Mouse (Mus musculus): ENCODE results near the gene Zfp607a.
A peak's percentile ranks its signal among the peaks of the same experiment; 100 is the strongest.
"Not testable (repeated sequence)": the region's sequence is repeated elsewhere in the genome, so short reads cannot be mapped to it uniquely, and the experiment has no call there.

Zfp607a gene

DNA sequence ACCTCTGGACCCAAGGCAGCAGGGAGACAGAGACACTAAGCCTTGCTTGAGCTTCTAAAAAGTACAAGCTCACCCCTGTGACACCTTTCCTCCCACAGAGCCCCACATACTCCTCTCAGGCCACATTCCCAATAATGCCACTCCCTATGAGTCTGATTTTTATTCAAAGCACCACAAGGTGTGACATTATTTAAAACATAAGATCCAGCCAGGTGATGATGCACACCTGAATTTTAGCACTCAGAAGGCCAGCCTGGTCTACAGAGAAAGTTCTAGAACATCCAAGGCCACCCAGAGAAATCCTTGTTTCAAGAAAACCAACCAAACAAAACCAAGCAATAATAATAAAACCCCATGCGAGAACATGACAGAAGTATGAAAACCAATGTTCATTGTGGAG lies at the start of gene Zfp607a:
Zfp607a (plus strand) TSS at position 301 of the 400 bp plus-strand sequence.
- DNase-seq (ENCODE audit: low spot score in 2 of 2), result no peak

DNA sequence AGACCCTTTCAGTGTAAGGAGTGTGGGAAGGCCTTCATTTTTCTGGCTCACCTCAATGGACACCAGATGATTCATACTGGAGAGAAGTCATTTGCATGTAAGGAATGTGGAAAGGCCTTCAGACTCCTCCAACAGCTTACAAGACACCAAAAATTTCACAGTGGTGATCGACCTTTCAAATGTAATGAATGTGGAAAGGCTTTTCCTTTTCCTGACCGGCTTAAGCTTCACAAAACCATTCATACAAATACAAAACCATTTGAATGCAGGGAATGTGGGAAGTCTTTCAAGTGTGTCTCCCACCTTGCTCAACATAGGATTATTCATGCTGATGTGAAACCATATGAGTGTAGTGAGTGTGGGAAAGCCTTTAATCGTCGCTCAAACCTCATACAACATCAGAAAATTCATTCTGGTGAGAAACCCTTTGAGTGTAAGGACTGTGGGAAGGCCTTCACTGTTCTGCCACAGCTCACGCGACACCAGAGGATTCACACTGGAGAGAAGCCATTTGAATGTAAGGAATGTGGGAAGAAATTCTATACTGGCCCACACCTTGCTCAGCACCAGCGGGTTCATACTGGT lies 38.7 kb upstream of the Zfp607a start:
- DNase-seq (ENCODE audit: low spot score in 2 of 2), result no peak

DNA sequence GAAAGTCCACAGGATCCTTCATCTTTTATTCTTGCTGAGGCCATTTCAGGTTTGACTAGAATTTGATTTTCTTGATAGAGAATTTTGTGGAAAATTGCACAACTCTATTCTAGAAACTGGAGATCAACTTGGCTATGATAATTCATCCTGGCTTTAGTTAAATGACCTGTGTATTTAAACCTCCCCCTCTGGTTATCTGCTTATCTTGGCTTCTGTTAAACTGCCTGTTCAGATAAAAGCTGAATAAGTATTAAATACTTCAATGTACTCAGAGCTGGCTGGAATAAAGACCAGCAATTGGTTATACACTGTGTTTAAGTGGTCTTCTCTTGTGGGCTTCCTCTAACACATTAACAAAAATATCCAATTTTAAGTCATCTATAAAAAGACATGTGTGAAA lies 34.7 kb upstream of the Zfp607a start:
- no peak for DNase-seq (ENCODE audit: low spot score in 2 of 2)

DNA sequence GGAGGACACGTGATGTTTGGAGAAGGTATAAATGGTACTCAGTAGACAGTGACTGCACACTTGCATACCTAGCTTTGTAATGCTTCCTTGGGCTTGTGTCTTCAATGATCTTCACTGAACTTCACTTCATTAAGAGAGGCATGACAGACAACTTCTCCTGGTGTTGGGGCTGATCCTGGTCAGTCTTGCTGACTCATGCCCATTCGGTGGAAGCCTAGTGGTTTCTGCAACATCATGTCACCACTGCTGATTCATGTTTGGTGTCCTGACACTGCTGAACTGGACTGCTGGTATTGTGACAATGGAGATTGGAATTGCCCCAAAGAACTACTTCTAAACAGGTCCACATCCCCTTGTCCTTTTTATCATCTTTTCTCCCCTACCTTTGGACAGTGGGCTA lies 23.2 kb upstream of the Zfp607a start:
- no peak for DNase-seq (ENCODE audit: low spot score in 2 of 2)

DNA sequence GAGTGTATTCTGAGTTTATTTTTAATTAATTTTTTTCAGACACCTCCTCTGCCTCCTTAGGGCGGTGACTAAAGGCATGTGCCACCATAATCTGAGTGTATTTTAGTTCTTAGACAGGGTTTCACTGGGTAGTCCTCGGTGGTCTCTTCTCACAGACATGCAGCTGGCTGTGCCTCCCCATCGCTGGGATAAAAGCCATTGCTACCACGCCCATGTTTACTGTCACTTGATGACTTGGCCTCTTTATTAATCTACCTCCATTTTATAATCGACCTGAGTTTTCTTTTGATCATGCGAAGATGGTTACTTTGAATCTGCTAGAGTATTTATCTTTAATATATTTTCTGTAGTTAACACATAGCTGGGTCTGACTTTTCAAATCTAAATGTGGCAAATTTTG lies 19.4 kb upstream of the Zfp607a start:
- no peak for DNase-seq (ENCODE audit: low spot score in 2 of 2)

DNA sequence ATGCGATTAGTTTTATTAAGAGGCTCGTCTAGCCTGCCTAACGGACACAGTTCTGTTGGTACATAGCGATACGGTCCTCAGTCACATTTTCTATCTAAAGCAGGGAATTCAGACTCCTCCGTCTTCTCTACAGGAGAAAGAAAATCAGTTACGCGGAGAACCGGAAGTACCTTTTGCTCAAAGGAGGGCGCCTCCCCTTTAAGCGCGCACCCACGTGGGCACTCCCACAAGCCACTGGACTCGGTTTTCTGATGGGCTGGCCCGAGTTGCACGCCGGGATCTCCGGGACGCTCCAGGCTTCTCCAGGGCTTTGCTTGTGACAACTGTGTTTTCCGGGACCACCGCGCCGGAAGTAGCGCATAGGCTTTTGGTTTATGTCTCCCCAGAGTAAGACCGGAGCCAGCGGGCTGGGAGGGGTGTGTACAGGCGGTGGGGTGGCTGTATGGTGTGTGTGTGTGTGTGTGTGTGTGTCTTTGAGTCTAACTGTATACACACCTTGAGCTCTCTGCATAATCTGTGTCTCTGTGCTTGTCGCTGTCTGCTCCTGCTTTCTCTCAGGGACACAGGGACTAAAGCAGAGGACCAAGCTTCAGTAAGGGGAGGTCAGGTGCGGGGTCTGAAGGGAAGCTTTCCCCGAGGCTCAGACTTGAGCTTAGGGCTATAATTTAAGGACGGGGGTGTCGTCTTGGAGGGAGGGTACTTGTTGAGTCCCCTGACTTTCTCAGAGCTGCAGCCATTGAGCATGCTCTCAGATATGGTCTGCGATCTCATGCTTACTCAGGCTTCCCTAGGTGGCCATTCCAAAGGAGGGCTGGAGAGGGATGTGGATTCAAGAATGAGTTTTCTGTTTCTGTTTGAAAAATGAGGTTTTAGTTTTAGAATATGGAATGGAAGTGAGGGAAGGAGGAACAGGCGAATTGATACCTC lies 18.7 kb upstream of the Zfp607a start, which contains the start of gene Zfp59:
Zfp59 (plus strand) TSS at position 285 of the 927 bp plus-strand sequence.
- peak; percentile 86 to 87 for DNase-seq (ENCODE audit: low spot score in 2 of 2)

DNA sequence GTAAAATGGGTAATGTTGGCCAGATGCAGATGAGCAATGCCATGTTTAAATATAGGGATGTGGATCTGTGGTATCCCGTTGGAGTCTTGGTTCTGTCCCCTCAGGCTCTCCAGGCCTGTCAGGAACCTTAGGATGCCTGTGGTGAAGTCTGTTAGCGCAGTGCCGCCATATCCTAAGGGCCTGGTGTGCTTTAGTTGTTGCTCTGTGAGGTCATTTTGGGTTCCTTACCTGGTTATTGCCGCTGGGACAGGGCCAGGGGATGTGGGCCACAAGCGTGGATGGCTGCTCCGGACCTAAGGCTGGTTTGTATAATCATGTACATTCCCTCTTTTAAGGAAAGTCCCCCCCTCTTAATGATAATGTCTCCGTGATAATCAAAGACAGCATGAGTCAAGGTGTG lies 17.7 kb upstream of the Zfp607a start:
- no peak for DNase-seq (ENCODE audit: low spot score in 2 of 2)

DNA sequence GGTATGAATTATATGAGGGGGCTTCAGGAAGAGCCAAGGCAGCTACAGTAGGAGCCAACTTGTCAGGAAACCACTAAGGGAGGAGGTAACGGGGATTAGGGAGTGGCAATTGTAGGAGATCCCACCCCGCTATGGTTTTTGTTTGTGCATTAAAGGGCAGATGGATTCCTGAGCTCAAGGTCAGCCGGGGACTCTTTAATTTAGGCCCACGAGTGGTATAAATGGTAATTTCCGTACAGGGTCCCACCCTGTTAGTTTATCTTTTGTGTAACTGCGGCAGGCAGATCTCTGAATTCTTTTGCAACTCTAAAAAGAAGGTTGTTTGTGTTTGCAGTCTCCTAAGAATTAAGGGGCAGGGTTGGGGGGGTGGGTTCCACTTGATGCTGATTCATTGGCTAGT lies 17.2 kb upstream of the Zfp607a start:
- no peak for DNase-seq (ENCODE audit: low spot score in 2 of 2)

DNA sequence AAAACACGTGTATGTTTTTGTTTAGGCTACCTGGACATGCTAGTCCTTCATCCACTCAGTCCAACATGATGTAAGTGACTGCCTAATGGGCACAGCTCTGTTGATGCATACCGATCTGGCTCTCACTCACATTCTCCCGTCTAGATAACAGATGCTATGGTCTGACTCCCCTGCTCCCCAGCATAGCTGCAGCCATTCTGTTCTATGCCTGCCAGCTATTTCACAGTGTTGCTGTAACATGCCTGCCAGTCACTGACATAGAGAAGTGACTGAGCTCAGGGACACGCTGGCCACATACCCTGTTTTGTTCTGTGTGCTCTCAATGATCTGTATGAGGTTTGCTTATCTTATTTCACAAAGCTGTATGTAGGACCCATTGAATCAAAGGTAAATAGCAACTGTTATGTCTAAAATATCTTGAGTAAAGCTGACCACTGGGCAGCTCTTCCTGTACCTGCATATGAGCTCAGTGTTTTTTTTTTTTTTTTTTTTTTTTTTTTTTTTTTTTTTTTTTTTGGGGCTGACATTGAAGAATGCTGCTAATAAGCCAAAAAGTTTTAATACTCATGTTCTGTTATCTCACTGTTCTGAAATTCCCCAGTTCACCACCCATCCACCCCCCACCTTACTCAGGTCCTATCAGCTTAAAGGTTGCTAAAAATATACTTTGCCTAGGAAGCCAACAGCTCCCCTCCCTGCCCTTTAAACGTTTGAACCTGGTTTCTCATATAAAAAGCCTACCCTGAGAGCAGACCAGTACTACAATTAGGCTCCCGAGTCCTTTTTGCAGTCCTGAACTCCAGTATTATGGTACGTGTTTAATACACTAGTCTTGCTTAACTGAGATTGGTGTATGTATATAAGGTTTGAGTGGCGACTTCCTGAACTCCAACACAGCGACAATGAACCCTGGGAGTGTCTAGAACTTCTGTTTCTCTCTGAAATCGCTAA lies 2.2 kb downstream of the Zfp607a start:
- DNase-seq (ENCODE audit: low spot score in 2 of 2), result no peak

DNA sequence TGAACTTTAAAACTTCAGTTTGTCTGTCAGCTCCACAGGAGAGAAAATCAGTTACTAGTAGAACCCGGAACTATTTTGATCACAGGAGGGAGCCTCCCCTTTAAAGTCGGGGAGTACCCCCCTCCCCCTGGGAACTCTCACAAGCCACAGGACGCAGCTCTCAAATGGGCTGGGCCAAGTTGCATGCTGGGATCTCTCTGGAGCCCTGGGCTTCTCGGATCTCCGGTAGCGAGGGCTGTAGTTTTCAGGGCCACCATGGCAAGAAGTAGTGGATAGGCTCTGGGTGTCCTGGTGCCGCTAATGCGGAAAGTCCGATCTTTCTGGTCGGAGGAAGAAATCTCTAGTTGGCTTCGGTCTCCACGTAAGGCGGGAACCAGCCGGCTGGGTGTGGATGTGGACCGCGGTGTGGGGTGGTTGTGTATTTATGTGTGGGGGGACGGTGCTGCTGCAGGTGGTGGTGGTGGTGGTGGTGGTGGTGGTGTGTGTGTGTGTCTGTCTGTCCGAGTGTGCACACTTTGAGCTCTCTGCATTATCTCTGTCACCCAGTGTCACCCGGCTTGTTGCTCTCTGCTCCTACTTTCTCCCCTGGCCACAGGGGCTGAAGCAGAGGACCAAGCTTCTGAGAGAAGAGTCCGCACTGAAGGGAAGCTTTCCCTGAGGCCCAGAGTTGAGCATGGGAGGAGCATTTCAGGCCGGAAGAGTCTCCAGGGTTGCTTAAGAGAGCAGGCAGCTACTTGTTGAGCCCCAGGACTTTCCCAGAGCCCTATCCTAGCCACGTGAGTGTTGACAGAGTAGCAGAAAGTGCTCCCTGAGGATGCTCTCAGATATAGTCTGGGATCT lies 3.3 kb downstream of the Zfp607a start:
- peak; percentile 74 to 78 for DNase-seq (ENCODE audit: low spot score in 2 of 2)

DNA sequence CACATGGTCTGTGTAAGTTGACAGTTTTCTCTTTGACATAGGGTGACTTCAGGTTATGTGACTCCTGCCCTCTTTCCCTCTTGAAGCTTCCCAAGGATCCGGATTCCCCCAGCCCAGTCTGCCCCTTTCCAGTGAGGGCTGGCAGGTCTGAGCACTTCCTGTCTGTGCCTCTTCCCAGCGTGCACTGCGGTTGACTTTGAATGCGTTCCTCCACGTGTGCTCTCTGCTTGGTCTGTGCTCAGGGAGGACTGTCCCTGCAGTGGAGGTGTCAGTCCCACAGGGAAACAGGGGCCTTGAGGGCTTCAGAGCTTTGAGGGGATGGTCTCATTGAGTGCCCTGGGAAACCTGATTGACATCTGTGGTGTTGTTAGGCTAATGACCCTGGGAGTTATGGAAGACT lies 5.3 kb downstream of the Zfp607a start:
- DNase-seq (ENCODE audit: low spot score in 2 of 2), result not testable (repeated sequence)

DNA sequence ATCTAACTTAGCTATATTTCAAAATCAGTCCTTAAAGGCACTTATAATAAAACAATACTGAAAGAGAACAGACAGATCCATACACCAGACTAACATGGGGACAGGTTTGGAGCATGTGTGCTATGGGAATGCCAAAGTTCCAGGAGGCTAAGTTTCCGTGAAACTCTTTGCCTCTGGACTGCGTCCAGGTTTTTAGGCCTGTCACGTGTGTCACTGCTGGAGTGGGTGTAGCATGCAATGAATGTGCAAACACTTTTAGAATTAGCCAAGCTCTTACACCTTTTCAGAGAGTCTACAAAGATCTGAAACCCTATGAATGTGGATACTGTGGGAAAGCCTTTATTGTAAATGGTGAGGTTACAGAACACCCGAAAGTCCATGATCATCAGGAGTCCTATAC lies 24.4 kb downstream of the Zfp607a start:
- DNase-seq (ENCODE audit: low spot score in 2 of 2), result no peak

DNA sequence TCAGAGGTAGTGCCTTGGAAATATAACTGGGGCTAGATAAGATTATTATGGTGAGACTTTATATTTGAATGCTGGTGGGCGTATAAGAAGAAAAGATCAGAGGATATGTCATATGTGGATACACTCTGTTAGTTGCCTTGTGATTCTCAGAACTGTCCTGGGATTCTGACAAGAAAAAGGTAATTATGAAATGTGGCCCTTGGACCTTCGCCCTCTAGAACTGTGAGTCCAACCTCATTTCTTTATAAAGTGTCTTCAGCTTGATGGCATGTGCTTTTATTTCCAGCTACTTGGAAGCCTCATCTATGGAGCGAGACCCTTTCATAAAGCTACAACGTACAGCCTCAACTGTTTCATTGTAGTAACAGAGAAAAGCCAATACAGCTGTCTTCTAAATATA lies 43.3 kb downstream of the Zfp607a start:
- no peak for DNase-seq (ENCODE audit: low spot score in 2 of 2)

DNA sequence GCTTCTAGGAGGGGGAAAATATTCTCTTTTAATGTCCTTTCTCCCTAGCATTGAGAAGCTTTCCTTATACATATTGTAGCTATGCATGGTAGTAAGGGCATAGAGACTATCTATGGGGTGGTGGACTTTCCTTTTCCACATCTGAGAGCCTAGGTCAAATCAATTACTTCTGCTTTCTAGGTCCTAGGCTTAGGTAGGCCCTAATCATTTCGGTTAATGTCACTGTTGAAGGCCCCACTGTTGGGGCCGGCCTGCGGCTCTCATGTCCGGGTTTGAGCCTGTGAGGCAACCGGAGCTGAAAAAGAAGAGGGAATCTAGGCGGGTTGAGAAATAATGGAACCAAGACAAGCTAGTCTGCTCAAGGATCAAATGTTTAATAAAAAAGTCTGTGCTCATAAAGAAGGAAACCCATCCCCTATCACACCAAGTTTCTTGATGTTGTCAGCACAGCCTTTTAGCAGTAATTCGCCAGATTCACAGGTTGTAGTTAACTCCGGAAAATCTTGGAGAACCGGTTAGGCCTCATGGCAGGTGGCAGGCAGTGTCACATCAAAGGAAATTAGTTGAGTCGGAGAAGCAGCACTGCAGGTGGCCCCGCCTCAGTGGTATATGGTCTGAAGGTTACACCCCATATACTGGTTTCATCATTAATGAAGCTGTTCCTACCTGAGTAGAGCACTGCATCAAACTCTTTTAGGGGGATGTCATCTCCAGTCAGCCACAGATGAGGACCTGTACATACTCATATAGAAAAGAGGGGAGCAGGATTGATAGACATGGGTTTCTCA lies 47.9 kb downstream of the Zfp607a start:
- DNase-seq (ENCODE audit: low spot score in 2 of 2), result no peak

DNA sequence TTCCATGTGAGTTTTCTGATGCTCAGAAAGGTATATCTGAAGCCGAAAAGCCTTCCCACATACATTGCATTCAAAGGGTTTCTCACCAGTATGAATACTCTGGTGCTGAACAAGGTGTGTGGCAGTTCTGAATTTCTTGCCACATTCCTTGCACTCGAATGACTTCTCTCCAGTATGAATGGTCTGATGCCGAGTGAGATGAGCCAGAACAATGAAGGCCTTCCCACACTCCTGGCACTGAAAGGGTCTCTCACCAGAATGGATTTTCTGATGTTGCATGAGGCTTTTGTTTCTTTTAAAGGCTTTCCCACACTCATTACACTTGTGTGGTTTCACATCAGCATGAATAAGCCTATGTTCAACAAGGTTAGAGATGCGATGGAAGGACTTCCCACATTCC lies 53.6 kb downstream of the Zfp607a start:
- not testable (repeated sequence) for DNase-seq (ENCODE audit: low spot score in 2 of 2)

DNA sequence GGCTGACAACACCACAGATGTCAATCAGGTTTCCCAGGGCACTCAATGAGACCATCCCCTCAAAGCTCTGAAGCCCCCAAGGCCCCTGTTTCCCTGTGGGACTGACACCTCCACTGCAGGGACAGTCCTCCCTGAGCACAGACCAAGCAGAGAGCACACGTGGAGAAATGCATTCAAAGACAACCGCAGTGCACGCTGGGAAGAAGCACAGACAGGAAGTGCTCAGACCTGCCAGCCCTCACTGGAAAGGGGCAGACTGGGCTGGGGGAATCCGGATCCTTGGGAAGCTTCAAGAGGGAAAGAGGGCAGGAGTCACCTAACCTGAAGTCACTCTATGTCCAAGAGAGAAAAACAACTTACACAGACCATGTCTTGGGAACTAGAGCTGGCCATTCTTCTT lies 69.7 kb downstream of the Zfp607a start:
- not testable (repeated sequence) for DNase-seq (ENCODE audit: low spot score in 2 of 2)

DNA sequence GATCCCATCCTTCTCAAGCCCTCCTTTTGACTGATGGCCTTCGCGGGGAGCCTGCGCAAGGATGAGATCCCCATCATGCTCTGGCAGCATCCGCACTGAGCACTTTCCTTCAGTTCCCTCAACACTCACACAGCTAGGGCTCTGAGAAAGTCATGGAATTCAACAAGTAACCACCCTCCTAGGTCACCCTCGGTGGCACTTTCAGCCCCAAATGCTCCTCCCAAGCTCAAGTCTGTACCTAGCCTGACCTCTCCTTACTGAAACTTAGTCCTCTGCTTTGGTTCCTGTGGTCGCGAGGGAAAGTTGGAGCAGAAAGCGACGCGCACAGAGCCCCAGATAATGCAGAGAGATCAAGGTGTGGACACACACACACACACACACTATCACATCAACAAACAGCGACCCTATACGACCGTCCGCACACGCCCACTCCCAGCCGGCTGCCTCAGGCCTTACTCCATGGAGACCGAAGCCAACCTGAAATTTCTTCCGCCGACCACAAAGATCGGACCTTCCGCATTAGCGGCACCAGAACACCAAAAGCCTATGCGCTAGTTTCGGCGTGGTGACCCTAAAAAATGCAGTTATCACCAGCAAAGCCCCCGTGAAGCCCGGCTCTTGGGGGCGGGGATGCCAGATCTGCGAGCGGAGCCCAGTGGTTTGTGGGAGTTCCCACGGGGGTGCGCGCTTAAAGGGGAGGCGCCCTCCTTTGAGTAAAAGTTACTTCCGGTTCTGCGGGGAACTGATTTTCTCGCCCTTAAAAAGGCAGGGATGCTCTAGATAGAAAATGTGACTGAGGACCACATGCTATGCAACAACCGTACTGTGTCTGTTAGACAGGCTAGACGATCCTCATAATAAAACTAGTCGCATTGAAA lies 71.7 kb downstream of the Zfp607a start, which contains the start of gene Zfp974:
Zfp974 (minus strand) TSS at position 643 of the 878 bp plus-strand sequence.
- DNase-seq (ENCODE audit: low spot score in 2 of 2), result peak; percentile 42 to 69

Data from urinary bladder, postnatal 4 days (tissue).